Mouse (Mus musculus): ENCODE results near the gene Fam83f.

GRCm38 (mm10) chr15:80632280-80632893, 39.3 kb upstream of the Fam83f start:
- TF ChIP-seq POLR2A (IDR thresholded peaks at IDR 0.05; ENCODE audit: low read depth, low read length), result no peak
- TF ChIP-seq CTCF (IDR thresholded peaks at IDR 0.05; ENCODE audit: extremely low read depth, insufficient read depth, insufficient read length, insufficient replicate concordance), result no peak
